Mouse (Mus musculus) ovary, postnatal 10 days (tissue): Measurements from ENCODE around the gene Ttyh1.
"Not testable (repeated sequence)": the region's sequence is repeated elsewhere in the genome, so short reads cannot be mapped to it uniquely, and the experiment has no call there.

Source experiments
- DNase-seq: peaks from one replicate; pipeline ENCODE4 v3.0.0; 2022; ENCODE audit warnings: low spot score

Ttyh1 gene

DNA sequence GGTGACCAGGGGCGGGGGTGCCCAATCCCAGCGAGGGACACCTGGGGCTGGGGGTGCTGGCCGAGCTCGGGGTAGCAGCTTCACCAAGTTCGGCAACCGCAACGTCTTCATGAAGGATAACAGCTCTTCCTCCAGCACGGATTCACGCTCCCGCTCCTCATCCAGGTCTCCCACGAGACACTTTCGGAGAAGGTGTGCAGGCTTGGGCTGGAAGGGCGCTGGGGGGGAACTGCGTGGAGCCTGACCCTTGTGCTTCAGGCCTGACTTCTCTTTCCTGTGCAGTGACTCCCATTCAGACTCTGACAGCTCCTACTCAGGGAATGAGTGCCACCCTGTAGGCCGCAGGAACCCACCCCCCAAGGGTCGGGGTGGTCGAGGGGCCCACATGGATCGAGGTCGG, 24.3 kb downstream of the Ttyh1 start:
- no peak for DNase-seq

DNA sequence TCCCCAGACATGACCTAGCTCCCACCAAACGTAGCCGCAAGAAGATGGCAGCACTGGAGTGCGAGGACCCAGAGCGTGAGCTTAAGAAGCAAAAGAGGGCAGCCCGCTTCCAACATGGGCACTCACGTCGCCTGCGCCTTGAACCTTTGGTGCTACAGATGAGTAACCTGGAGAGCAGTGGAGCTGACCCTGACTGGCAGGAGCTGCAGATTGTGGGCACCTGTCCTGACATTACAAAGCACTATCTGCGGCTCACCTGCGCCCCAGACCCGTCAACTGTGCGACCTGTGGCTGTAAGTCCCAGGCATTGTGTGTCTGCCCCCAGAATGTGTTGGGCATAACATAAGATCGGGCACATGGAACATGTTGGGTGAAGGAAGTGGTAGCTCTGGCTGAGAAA, 24.8 kb downstream of the Ttyh1 start:
- no peak for DNase-seq

DNA sequence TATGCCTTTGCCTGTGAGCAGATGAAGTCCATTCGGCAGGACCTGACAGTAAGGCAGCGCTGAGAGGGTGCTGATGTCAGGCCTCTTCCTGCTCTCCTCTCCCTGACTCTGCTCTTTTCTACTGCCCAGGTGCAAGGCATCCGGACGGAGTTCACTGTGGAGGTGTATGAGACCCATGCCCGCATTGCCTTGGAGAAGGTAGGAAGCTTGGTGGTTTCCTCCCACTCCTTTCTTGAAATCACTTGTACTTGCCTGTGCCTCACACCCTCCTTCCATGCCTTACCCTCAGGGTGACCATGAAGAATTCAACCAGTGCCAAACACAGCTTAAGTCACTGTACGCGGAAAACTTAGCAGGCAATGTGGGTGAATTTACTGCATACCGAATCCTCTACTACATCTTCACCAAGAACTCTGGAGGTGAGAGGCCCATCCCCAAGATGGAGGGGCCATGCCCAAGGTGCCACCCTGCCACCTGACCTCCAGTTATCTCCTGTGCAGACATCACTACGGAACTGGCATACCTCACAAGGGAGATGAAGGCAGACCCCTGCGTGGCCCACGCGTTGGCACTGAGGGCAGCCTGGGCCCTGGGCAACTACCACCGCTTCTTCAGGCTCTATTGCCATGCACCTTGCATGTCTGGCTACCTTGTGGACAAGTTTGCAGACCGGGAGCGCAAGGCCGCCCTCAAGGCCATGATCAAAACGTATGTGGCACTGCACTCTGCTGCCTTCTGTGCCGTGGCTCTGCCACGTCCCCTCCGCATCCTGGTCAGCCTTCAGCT, 25.8 kb downstream of the Ttyh1 start:
- no peak for DNase-seq

DNA sequence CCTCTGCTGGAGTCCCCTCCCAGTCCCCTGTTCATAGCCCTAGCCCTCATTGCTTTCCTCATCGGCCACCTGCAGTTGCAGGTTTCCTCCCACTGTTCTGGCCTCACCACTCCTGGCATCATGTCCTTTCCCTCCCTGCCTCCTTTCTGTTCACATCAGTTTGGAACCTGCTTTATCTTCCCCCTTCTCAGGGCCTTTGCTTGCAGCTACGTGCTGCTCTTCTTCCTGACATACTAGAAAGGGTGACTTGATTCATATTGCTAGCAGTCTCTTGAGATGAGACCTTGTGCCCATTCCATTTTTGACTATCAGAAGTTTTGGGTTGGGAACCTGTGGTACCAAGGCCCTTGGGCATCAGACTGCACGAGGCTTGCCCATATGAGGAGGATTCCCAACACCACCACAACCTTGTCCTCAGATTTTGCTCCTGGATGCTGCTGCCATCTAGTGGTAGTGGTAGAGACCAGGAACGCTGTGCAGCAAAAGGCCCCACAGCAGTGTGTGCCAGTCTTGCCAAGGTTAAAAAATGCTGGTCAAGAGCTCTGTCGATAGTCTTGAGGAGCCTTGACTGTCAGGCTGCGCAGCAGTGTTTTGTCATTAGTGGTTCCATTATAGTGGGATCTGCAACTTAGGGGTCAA, 26.5 kb downstream of the Ttyh1 start:
- no peak for DNase-seq

DNA sequence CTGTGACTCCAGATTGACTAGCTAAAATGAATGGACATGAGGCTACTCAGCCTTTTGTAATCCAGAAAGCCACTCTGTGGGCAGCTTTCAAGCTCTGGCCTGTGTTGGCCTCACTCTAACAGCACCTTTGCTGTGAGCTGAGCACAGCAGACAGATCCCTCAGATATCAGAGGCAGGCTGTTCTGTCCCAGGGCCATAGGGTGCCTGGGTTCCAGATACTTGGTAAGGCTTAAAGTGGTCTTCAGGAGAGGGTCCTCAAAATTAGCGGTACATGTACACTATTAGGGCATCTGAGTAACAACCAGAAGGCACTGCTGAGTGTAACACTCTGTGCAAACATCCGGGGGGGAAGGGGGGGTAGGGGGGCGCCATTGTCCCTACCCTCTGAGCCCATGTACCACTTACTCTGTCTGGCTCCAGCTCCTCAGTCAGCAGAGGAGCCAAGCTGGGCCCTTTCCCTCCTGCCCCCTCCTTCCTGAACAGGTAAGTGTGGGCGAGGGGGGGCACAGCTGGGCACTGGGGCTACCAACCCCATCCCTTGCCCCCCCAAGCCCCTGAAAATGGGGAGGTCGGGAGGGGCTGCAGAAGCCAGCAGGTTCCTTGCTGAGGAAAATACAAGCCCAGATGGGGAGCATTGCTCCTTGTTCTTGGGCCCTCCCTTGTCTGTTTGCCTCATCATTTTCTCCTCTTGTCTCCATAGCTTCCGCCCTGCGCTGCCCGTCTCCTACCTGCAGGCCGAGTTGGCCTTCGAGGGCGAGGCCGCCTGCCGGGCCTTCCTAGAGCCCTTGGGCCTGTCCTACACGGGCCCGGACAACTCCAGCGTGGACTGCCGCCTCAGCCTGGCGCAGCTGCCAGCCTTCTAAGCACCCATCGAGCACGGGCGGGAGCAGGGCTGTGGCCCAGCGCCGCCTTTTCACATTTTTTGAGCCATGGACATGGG, 27.3 kb downstream of the Ttyh1 start:
- no peak for DNase-seq

DNA sequence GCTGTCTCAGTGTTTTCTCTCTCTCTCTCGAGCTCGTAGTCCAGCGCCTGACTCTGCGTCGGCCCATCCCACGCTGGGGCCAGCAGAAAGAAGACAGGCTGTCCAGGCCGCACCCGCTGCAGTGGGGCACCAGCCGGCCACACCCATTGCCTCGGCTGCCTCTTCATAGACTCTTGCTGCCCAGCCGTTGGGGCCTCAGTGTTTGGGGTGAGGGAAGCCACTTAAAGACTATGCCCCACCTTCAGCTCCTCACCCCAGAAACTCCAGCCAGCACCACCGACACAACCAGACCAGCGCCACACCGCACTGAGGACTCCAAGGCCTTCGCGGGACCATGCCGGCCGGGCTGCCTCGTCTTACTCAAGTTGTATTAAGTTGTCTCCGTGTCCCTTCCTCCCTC, 28.2 kb downstream of the Ttyh1 start:
- no peak for DNase-seq

- no peak for DNase-seq
Measured at GRCm38 (mm10) chr7:4147836-4148235, 28.6 kb downstream of the Ttyh1 start.

GRCm38 (mm10) chr7:4148341-4149208, 29.4 kb downstream of the Ttyh1 start:
- DNase-seq = no peak

DNA sequence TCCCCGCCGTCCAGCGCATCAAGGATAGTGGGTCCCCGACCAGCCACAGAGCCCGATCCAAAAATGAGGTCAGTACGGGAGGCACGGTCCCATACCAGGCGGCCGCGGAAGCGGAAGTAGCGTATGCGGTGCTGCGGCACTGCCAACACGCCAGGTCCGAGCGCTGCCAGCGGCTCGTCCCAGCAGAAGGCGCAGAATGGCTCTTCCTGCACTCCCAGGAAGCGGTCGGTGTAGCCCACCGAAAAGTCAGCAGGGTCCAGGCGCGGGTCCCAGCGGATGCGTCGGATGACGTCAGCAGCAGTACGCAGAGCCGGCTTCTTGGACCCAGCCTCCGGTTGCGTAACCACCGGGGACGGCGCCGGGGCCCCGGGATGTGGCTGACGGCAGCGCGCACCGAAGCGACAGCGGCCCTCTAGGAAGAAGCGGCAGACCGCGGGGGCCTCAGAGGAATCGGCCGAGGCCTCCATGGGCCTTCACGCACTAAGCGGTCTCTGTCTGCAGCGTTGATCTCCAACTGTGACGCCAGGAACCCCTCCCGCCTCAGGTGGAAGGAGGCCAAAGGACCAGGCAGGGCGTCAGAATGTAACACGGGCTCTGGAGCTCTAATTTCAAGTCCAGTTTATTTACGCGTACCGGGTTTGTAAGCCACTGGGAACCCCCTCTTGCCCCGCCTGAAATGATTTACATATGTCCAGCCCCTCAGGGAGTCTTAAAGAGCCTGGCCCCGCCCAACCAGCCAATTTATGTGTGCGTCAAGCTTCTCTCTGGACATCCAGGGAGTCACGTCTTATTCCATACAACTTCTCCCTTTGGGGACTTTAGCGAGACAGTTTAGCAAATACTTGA, 30.2 kb downstream of the Ttyh1 start:
- DNase-seq = peak; percentile 66

DNA sequence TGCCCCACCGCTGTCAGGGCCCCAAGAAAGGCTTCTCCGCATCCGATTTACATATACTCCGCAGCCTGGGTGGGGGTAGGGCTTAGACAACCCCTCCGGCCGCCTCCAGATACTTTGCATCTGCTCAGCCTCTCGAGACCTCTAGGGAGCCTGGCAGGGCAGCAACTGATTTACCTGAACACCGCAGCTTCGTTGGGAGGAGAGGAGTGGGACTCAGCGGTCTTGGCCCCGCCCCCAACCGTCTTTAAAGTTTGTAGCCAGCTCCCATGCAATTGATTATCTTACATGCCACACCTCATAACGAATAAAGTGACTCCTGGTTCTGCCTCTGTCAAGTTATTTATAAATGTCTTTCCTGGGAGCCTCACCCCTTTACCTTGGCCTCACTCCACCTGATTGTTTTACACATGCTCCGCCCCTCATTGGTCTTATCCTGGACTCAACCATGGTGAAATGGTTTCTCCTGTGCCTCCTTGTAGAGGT, 30.9 kb downstream of the Ttyh1 start, which contains the start of gene Leng9:
Leng9 (minus strand) TSS at position 316 of the 483 bp plus-strand sequence.
- no peak for DNase-seq

DNA sequence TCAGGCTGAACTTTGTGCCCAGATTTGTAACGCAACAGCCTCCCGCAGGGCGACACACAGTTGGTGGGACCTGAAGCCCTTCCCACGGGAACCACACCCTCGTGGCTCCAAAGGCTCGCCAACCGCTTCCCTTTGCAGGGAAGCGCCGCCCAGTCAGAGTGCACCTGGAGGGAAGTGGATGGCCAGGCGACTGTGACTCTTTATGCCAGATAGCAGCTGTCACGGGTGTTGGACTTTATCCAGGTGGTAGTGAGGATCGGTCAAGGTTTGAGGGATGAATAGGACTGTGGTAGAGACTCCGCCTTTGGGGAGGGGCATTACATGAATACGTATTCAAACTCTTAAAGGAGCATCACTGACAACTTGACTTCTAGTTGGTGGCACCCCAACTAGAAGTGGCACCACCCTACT, 31.6 kb downstream of the Ttyh1 start:
- no peak for DNase-seq

DNA sequence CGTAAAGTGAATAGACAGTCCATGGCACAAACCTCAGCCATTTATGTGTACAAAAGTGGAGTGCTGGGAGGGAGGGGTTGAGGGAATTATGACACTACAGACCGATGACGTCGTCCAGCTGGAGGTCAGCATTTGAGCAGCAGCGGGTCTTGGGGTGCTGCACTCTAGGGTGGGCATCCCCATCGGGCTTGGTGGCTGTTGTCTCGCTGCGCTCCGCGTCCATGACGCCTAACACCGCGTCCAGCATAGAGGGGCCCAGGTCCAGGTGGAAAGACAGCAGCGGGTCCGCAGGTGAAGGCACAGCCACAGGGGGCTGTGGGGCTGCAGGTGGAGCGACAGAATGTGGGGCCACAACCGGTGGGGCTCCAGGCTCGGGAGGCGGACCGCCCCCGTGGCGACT, 32.0 kb downstream of the Ttyh1 start:
- no peak for DNase-seq

DNA sequence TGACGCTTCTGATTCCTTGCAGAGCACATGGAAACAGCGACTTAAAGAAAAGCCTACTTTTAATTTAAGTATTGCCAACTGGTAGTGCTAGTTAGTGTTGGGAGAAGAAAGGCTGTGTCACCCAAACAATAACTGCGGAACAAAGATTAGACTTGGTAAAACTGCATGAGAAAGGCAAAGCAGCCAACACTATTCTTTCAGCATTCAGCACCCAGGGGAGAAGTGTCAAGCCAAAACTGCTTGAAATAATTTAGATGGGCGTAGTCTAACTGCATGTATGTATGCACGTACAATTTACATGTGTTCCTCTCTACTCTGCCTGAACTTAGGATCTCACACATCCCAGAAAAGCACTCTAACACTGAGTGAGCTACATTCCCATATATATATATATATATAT, 35.1 kb downstream of the Ttyh1 start:
- no peak for DNase-seq

DNA sequence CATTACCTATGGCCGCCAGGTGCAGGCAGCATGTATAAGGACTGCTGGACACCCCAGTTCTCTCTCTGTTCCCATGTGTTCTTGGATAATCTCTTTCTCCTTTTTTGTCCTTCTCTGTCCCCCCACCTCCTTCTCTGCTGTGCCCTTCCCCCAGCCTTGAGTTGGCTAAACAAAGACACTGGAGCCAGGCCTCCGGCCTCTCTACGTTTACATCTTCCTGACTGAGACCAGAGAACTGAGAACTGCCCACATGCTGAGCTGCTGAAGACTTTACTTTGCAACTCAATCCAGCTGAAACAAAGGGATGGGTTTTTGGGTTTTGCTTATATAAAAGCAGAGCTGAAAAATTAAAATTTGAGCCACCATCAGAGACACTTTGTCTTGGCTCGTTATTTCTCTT, 35.8 kb downstream of the Ttyh1 start:
- no peak for DNase-seq

GRCm38 (mm10) chr7:4161596-4161995, 42.4 kb downstream of the Ttyh1 start:
- not testable (repeated sequence) for DNase-seq

GRCm38 (mm10) chr7:4163571-4164072, 44.4 kb downstream of the Ttyh1 start:
- no peak for DNase-seq

DNA sequence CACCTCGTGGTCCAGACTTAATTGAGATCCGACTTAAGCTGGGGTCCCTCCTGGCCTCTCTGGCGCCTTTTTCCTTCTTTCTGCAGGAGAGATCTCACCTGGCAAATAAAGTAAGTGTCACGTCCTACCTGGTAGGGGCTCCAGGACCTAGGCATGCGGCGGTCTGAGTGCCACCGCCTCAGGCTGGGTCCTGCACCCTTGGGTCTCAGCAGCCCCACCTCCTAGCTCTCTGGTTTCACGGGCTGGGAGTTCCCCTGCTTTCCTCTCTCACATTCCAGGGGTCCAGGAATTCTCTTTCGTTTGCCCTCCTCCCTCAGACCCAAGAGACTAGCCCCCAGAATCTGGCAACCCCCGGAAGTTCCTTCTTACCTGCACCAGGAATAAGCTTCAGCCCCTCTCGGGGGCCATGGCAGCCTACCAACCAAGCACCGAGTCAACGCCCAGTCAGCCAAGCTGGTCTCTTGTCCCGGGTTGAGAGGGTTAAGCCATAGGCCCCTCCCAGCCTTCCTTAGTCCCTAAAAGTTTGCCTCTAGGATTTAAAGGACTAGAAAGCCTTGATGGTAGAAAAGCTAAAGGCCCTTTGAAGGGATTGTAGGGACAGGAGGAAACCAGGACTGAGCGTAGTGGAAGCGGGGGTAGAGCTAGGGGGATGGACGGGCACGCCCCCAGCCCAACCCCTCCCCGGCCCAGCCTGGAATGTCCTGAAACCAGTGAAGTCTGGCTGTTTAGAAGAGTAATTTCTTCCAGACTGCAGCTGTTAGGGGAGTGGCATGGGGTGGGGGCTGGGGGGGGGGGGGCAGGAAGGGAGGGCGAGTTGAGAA, 45.1 kb downstream of the Ttyh1 start, which contains the start of gene Cdc42ep5:
Cdc42ep5 (minus strand) TSS at position 771 of the 821 bp plus-strand sequence.
- no peak for DNase-seq

DNA sequence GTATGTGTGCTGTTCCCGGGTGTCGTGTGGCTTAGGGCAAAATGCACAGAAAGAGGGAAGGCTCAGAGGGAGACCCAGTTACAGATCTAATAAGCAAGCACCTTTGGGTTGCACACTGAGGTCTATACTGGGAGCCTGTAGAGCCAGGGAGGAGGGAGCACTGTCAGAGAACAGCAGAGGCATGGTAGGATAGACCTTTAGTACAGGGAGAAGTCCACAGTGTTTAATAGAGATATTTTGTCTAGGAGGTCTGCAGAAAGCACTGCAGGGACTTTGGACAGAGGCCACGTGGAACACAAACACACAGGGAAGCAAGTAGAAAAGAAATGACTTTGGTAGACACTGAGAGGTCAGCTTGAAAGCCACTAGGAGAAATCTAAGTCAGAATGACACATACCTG, 46.1 kb downstream of the Ttyh1 start:
- DNase-seq = no peak

DNA sequence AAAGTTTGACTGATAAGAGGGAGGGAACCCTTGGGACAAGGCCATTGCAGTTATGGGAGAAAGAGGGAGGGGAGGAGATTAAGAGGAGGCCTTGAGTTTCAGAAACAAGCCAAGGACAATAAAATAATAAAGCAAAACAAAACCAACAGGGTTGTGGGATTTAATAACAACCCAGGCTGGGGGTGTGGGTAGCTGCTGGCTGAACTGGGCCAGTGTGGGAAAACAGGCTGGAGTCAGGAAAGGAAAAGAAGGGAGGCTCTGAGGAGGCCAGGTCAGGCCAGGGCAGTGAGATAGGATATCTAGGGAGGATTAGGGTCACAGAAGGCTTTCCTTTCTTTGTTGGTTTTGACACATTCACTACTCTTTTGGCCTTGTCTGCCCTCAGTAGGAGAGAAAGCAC, 47.9 kb downstream of the Ttyh1 start:
- DNase-seq = no peak
